Mouse (Mus musculus): Measurements from ENCODE around the gene Dynll1.

DNA sequence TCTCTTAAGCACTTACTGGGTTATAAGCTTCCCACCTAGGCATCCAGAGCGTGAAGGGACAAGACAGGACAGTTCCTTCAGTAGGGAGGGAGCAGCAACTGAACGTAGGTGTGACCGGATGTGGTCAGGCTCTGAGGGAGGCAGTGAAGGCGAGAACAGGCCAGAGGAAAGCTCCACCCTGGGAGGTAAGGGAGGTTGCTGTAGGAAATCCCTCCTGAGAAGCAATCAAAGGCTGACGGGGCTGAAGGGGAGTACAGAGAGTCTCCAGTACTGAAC lies 12.8 kb upstream of the Dynll1 start:
- TF ChIP-seq CTCF (IDR thresholded peaks at IDR 0.05; ENCODE audit: borderline replicate concordance, control insufficient read depth, extremely low read depth, insufficient read depth, low read length, poor library complexity) (no peak), POLR2A (IDR thresholded peaks at IDR 0.05; ENCODE audit: control insufficient read depth, extremely low read depth, insufficient read depth, low read length, poor library complexity) (no peak)
